Mouse (Mus musculus) ES-Bruce4 (cell line): Measurements from ENCODE around the gene Rab21. TPM values are rescaled to one million over a fixed set of nuclear protein-coding genes. Genes with fewer than 3 reads are reported as not detected.
A peak's percentile ranks its signal among the peaks of the same experiment; 100 is the strongest.
"Not testable (repeated sequence)": the region's sequence is repeated elsewhere in the genome, so short reads cannot be mapped to it uniquely, and the experiment has no call there.

Experiments used
- H3K27ac ChIP-seq: 2 replicates; pipeline ENCODE4 v1.5.1; 2012; ENCODE audit warnings: low read length, inconsistent platforms; ENCODE audit not compliant: insufficient read depth
- H3K27me3 ChIP-seq: 2 replicates; pipeline ENCODE4 v1.6.1; 2012; ENCODE audit warnings: mild to moderate bottlenecking, low read length, inconsistent platforms; ENCODE audit not compliant: control insufficient read depth, poor library complexity, insufficient read depth, severe bottlenecking
- H3K36me3 ChIP-seq: 2 replicates; pipeline ENCODE4 v1.6.1; 2012; ENCODE audit warnings: inconsistent platforms, mild to moderate bottlenecking, low read length, moderate library complexity; ENCODE audit not compliant: control insufficient read depth, poor library complexity, insufficient read depth, severe bottlenecking
- H3K4me1 ChIP-seq: one replicate; pipeline ENCODE4 v1.8.1; 2011; ENCODE audit warnings: low read length; ENCODE audit not compliant: control insufficient read depth, insufficient read depth
- H3K4me3 ChIP-seq: 2 replicates; pipeline ENCODE4 v1.5.1; 2011; ENCODE audit warnings: low read depth, mild to moderate bottlenecking, low read length
- H3K9ac ChIP-seq: 2 replicates; pipeline ENCODE4 v1.6.1; 2012; ENCODE audit warnings: low read depth, mild to moderate bottlenecking, inconsistent platforms; ENCODE audit not compliant: poor library complexity, severe bottlenecking
- H3K9me3 ChIP-seq: replicated peaks from 2 replicates; pipeline ENCODE4 v1.6.1; 2012; ENCODE audit warnings: mild to moderate bottlenecking, low read length, inconsistent platforms; ENCODE audit not compliant: control insufficient read depth, poor library complexity, insufficient read depth, severe bottlenecking
- CTCF ChIP-seq: IDR thresholded peaks from one replicate; pipeline ENCODE4 v1.8.1; 2011; ENCODE audit warnings: low read depth, low read length
- EP300 ChIP-seq: IDR thresholded peaks from 2 replicates; pipeline ENCODE4 v1.6.1; 2011; ENCODE audit warnings: low read depth, low read length; ENCODE audit not compliant: insufficient read depth
- POLR2A ChIP-seq: IDR thresholded peaks from one replicate; pipeline ENCODE4 v1.8.1; 2011; ENCODE audit warnings: low read length; ENCODE audit not compliant: insufficient read depth
- polyA plus RNA-seq: library from polyadenylated mRNA; stranded (reverse); fragments of >200 nt; gene quantifications from 2 replicates; pipeline ENCODE4 v1.2.4, GENCODE M21; 2011; ENCODE audit warnings: low read depth; ENCODE audit not compliant: missing spikeins, insufficient read depth, insufficient read length

Gene Rab21
- polyA plus RNA-seq, 1 experiment: 37.2 TPM

DNA sequence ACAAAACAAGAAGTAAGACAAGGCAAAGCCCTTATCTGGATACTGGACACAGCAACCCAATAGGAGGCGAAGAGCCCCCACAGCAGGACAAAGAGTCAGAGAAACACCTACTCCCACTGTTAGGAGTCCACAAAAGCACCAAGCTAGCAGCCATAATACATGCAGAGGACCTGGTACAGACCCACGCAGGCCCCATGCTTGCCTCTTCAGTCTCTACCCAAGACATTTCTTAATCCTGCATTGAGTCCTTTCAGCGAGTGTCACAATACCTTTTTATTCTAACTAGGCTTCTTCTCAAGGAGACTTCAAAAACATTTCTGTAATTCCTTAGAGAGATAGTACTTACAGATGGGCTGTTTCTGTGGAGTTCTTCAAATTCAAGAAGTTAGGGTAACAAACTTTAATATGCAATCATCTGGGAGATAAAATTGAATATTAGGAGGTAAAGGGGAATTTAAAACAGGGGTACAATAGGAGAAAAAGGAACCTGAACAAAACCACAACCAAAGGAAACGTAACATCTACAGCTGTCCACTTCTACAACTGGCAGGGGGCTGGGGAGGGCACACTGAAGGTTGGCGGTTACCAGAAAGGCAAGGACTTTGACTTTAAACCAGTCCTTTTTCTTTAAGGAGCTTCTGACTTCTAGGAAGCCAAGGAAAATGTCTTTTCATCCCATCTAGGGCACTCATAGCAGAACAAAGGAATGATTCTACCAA lies 6.1 kb upstream of the Rab21 start:
- Histone ChIP-seq H3K27ac (no peak overlapping the region), H3K4me3 (no peak overlapping the region), H3K4me1 (no peaks in the 10 kb centered on the region), H3K27me3 (no peaks in the 10 kb centered on the region), H3K9me3 (no peaks in the 10 kb centered on the region), H3K9ac (no peak overlapping the region), H3K36me3 (no peaks in the 10 kb centered on the region)
- TF ChIP-seq CTCF (no peak), POLR2A (no peak), EP300 (no peak)

DNA sequence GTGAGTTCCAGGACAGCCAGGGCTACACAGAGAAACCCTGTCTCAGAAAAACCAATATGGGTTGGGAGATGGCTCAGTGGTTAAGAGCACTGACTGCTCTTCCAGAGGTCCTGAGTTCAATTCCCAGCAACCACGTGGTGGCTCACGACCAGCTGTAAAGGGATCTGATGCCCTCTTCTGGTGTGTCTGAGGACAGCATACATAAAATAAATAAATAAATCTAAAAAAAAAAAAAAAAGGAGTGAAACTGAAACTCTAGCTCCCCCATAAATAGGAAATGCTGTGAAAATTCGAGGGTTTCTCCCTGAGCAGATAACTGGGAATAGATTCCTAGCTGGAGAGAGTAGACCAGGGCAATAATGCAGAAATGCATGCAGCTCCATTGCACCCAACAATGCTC lies 3.0 kb upstream of the Rab21 start:
- not testable (repeated sequence) for H3K27me3 ChIP-seq, H3K4me1 ChIP-seq, H3K9me3 ChIP-seq, H3K4me3 ChIP-seq, H3K36me3 ChIP-seq, H3K9ac ChIP-seq, H3K27ac ChIP-seq

DNA sequence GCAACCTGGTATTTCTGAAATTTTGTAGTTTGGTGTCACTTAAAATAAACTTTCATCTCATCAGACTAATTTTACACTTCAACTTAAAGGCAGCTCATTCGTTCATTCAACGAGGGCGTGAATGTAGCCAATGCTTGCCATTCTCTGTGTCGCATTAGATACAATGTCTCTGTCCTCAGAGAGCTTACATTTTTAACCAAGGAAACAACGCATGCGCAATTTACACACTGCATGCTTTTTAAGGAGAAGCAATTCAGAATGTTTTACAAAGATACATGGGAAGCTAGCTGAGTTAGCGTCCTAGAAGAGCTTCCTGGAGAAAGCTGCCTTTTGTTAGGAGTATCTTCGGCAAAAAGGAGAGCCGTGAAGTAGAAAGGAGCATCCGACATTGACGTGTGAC lies 919 bp upstream of the Rab21 start:
- peaks cover 2% of the 10 kb centered on the region for H3K4me1 ChIP-seq
- TF ChIP-seq POLR2A: no peak
- TF ChIP-seq CTCF: no peak
- TF ChIP-seq EP300: no peak
- no peaks in the 10 kb centered on the region for H3K9me3 ChIP-seq
- no peaks in the 10 kb centered on the region for H3K27me3 ChIP-seq
- no peaks in the 10 kb centered on the region; the same call in 1 of the 2 replicates for H3K36me3 ChIP-seq
- peak overlapping the region; percentile 88 for H3K27ac ChIP-seq
- peak overlapping the region; percentile 91 for H3K9ac ChIP-seq
- no peak overlapping the region for H3K4me3 ChIP-seq

DNA sequence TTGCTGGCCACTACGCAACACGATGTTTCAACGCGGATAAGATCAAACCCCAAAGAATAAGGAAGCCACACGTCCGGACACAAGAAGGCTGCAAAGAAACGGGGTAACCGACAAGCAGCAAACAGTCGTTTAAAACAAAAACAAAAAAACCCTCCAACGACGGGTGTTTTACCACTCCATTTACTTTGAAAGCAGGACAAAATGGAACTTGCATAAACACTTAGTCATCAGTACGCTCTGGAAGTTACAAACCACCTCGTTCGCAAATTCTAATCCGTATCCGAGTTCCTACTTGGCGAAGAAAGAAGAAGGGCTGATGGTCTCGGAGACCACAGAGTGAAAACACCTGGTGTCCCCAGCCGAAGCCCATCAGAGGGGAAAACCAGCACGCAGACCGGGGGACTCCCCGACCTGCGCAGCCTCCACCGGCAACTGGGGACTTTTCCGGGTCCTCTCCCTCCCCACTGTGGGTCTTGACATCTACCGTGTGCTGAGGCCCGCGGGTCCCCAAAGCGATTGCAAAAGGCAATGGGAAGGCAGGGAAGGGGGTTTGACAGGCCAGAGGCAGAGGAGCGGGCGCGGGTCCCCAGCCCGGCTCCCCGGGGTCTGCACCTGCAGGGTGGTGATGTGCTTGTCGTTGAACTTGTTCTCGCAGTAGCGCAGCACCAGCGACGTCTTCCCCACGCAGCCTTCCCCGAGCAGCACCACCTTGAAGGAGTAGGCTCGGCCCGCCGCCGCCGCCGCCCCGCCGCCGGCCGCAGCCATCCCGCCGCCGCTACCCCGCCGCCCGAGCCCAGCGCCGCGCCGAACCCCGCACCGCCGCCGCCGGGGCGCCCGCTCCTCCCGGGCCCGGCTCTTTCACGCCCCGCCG lies 577 bp downstream of the Rab21 start:
- Histone ChIP-seq H3K9ac (peak overlapping the region; percentile 91), H3K4me3 (peak overlapping the region; percentile 98), H3K9me3 (no peaks in the 10 kb centered on the region), H3K27ac (no peak overlapping the region), H3K27me3 (no peaks in the 10 kb centered on the region), H3K4me1 (peaks cover 2% of the 10 kb centered on the region), H3K36me3 (no peaks in the 10 kb centered on the region; the same call in 1 of the 2 replicates)
- no peak for TF ChIP-seq EP300

DNA sequence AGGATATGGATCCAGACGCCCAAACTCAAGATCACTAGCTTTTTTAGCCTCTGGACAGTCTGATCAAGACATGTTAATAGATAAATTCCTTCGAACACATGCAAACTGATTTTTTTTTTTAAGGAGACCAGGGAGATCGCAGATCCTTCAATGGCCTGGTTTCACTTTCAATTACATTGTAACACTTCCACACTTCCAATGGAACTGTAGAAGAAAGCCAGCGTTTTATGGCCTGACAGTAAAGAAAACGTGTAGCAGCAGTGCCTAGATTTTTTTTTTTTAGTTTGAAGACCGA lies 1.2 kb downstream of the Rab21 start:
- H3K4me3 ChIP-seq: peak overlapping the region; percentile 98
- no peaks in the 10 kb centered on the region for H3K9me3 ChIP-seq
- H3K36me3 ChIP-seq: no peaks in the 10 kb centered on the region; the same call in 1 of the 2 replicates
- H3K4me1 ChIP-seq: peaks cover 2% of the 10 kb centered on the region
- no peak for TF ChIP-seq EP300
- no peak for TF ChIP-seq POLR2A
- TF ChIP-seq CTCF: no peak
- no peaks in the 10 kb centered on the region for H3K27me3 ChIP-seq
- H3K27ac ChIP-seq: no peak overlapping the region
- H3K9ac ChIP-seq: peak overlapping the region; percentile 91

DNA sequence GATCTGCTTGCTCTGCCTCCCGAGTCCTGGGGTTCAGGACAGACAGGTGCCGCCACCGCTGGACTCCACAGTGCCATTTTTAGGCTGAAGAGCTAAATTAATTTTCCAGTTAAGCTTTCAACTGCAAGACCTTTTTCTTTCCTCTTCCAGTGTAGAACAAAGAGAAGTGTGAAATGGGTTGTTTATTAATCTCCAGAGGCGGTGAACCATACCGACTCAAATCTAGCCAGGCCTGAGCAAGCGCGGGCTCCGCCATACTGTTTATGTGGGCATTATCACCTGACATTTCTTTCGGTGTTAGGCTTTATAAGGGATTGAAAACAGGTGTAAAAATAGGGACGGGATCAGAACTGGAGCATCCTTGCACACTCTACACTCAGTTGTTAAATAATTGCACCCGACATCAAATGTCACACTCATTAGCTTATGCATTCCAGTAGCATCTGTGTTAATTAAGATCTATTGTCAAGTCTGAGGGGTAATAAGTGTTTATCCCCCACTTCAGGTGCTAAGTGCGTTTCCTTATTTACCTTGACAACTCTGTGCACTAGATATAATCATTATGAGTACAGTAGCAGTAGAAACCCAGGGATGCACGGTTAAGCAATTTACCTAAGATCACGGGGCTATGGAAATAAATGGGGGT lies 1.6 kb downstream of the Rab21 start:
- H3K9ac ChIP-seq: peak overlapping the region; percentile 91
- no peaks in the 10 kb centered on the region for H3K9me3 ChIP-seq
- peaks cover 2% of the 10 kb centered on the region for H3K4me1 ChIP-seq
- H3K4me3 ChIP-seq: no peak overlapping the region
- no peaks in the 10 kb centered on the region for H3K27me3 ChIP-seq
- no peak overlapping the region for H3K27ac ChIP-seq
- no peaks in the 10 kb centered on the region; the same call in 1 of the 2 replicates for H3K36me3 ChIP-seq
- TF ChIP-seq EP300: no peak
- TF ChIP-seq POLR2A: no peak
- TF ChIP-seq CTCF: no peak
